In the genomic region with DNA sequence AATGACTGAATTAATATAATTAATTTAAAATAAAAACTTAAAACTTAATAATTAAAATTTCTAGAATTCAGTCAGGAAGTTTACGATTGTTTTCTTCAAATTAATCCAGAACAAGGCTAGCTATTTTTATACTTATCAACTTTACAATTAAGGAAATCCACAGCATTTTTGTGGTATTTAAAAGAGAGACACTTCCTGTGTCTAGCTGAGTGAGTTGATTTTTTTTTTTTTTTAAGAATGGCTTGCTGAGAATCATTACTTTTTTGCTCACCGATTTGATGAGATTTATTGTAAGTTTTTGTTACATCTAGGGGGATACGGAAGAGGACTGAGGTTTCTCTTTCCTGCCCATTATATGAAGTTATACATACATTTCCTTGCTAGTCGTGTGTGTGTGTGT, we compare ENCODE assay signal across 15 mouse cellular contexts. TPM values are rescaled to one million over a fixed set of nuclear protein-coding genes. Genes with fewer than 3 reads are reported as not detected.
DNase-seq lines count a peak whose midpoint lies in the region; ATAC-seq and TF ChIP-seq lines count a peak whose summit lies in the region.
"Had no signal": no experiment of that assay in that cellular context is flagged by ENCODE, and none has a peak within 500 bp of the region (broad histone marks: within the 10 kb centered on the region; RNA-seq: fewer than 3 reads in every experiment).

No protein-coding gene starts in this region.

- H3K27me3 ChIP-seq in heart, embryonic 14.5 days (ENCODE audit: control insufficient read depth, insufficient read depth, low read length), result no peaks in the 10 kb centered on the region
- H3K27me3 ChIP-seq in limb, embryonic 11.5 days (ENCODE audit: control insufficient read depth, insufficient read depth, low read length), result no peaks in the 10 kb centered on the region
- no peaks in the 10 kb centered on the region for H3K27me3 ChIP-seq in limb, embryonic 10.5 days (ENCODE audit: low read depth, poor library complexity, severe bottlenecking)
- no peaks in the 10 kb centered on the region for H3K27me3 ChIP-seq in MEL (ENCODE audit: control insufficient read depth in 1 of 2, insufficient read depth in 2 of 2, low read length in 2 of 2)
- no peaks in the 10 kb centered on the region for H3K27me3 ChIP-seq in liver, embryonic 15.5 days
- H3K27me3 ChIP-seq: heart, embryonic 12.5 days had no signal

- no peaks in the 10 kb centered on the region for H3K36me3 ChIP-seq in heart, embryonic 14.5 days (ENCODE audit: control insufficient read depth, insufficient read depth, low read length)
- H3K36me3 ChIP-seq in limb, embryonic 11.5 days (ENCODE audit: control insufficient read depth, insufficient read depth, low read length), result no peaks in the 10 kb centered on the region
- H3K36me3 ChIP-seq in limb, embryonic 10.5 days, result no peaks in the 10 kb centered on the region
- peaks cover 0 to 18% of the 10 kb centered on the region in 2 experiments; a peak in 2 of 4 replicates for H3K36me3 ChIP-seq in MEL (ENCODE audit: control insufficient read depth in 1 of 2, insufficient read depth in 2 of 2, low read length in 2 of 2)
- H3K36me3 ChIP-seq in liver, embryonic 15.5 days (replicated peaks), result no peaks in the 10 kb centered on the region
- H3K36me3 ChIP-seq: forebrain, embryonic 10.5 days; heart, embryonic 12.5 days had no signal

- no peak for ATAC-seq in heart, embryonic 14.5 days (ENCODE audit: insufficient number of reproducible peaks, insufficient read depth, low FRiP score, low read depth)
- no peak for ATAC-seq in limb, embryonic 11.5 days (ENCODE audit: insufficient number of reproducible peaks, low FRiP score, low TSS enrichment, low read depth)
- no peak for ATAC-seq in liver, embryonic 15.5 days (ENCODE audit: insufficient read depth)
- no peak for ATAC-seq in frontal cortex, adult (ENCODE audit: low TSS enrichment)
- ATAC-seq: activated CD4-positive, CD25-positive, alpha-beta regulatory T cell, adult 4 months had no signal

- no peak overlapping the region for H3K27ac ChIP-seq in heart, embryonic 14.5 days (replicated peaks in 1 of 2; ENCODE audit: control insufficient read depth in 1 of 2, insufficient read depth in 1 of 2, low read depth in 2 of 2, low read length in 2 of 2)
- H3K27ac ChIP-seq in limb, embryonic 11.5 days (replicated peaks; ENCODE audit: low read depth, low read length), result no peak overlapping the region
- H3K27ac ChIP-seq in limb, embryonic 10.5 days, result no peak overlapping the region
- no peak overlapping the region for H3K27ac ChIP-seq in MEL (ENCODE audit: control insufficient read depth, low read depth, low read length)
- no peak overlapping the region for H3K27ac ChIP-seq in liver, embryonic 15.5 days (replicated peaks)
- H3K27ac ChIP-seq: forebrain, embryonic 10.5 days had no signal

- TF ChIP-seq POLR2A in MEL (IDR thresholded peaks at IDR 0.05; ENCODE audit: control insufficient read depth in 1 of 2, insufficient read depth in 1 of 2, low read depth in 1 of 2, low read length in 2 of 2, poor library complexity in 1 of 2), result no peak

- H3K4me1 ChIP-seq in heart, embryonic 14.5 days (ENCODE audit: control insufficient read depth in 2 of 2, insufficient read depth in 2 of 2, low read length in 2 of 2), result peaks cover 0 to 16% of the 10 kb centered on the region in 2 experiments; a peak in 3 of 4 replicates
- H3K4me1 ChIP-seq in limb, embryonic 11.5 days (ENCODE audit: control insufficient read depth, insufficient read depth, low read length), result peaks cover 2% of the 10 kb centered on the region; the same call in 1 of the 2 replicates
- H3K4me1 ChIP-seq in limb, embryonic 10.5 days, result peaks cover 22% of the 10 kb centered on the region
- H3K4me1 ChIP-seq in MEL (ENCODE audit: control insufficient read depth in 1 of 2, insufficient read depth in 2 of 2, low read length in 2 of 2), result peaks cover 9 to 11% of the 10 kb centered on the region in 2 experiments
- H3K4me1 ChIP-seq in liver, embryonic 15.5 days (replicated peaks), result peaks cover 35% of the 10 kb centered on the region

- H3K4me3 ChIP-seq in heart, embryonic 14.5 days (ENCODE audit: control insufficient read depth in 1 of 2, insufficient read depth in 1 of 2, low read depth in 1 of 2, low read length in 2 of 2), result peak overlapping the region in 1 of 2 experiments; percentile 97; a peak in 1 of 4 replicates
- H3K4me3 ChIP-seq in limb, embryonic 11.5 days (ENCODE audit: low read depth, low read length), result no peak overlapping the region
- no peak overlapping the region for H3K4me3 ChIP-seq in limb, embryonic 10.5 days
- no peak overlapping the region for H3K4me3 ChIP-seq in MEL (ENCODE audit: control insufficient read depth in 1 of 2, insufficient read depth in 1 of 2, low read depth in 2 of 2, low read length in 2 of 2)
- H3K4me3 ChIP-seq in liver, embryonic 15.5 days (replicated peaks), result peak overlapping the region; percentile 72; the same call in 1 of the 2 replicates

- peak overlapping the region; percentile 80 for H3K4me2 ChIP-seq in heart, embryonic 14.5 days (ENCODE audit: low read length)
- 0 out of 2 replicates have a peak overlapping the region, but pooled peaks have one; percentile 44 for H3K4me2 ChIP-seq in limb, embryonic 11.5 days (ENCODE audit: low read depth, severe bottlenecking)
- H3K4me2 ChIP-seq in liver, embryonic 15.5 days, result peak overlapping the region; percentile 69

- H3K79me2 ChIP-seq in MEL (ENCODE audit: control insufficient read depth, insufficient read depth, low read length, poor library complexity), result peaks cover 22% of the 10 kb centered on the region

- TF ChIP-seq EP300 in MEL (IDR thresholded peaks at IDR 0.05; ENCODE audit: low read depth in 1 of 2, low read length in 2 of 2), result no peak

- TF ChIP-seq RAD21 in MEL (IDR thresholded peaks at IDR 0.05; ENCODE audit: low read depth, low read length), result no peak

- 77% methylated on average over 4 of the region's 4 CpGs for WGBS in heart, embryonic 14.5 days
- 80% methylated on average over 4 of the region's 4 CpGs for WGBS in limb, embryonic 11.5 days
- 89% methylated on average over 4 of the region's 4 CpGs for WGBS in limb, embryonic 10.5 days
- WGBS in liver, embryonic 15.5 days (ENCODE audit: insufficient replicate concordance), result 55% methylated on average over 4 of the region's 4 CpGs

- TF ChIP-seq CTCF in MEL (IDR thresholded peaks at IDR 0.05 in 2 of 3, conservative IDR thresholded peaks at IDR 0.05 in 1 of 3; ENCODE audit: control insufficient read depth in 1 of 3, insufficient read depth in 1 of 3, low read depth in 2 of 3, low read length in 3 of 3, poor library complexity in 1 of 3, severe bottlenecking in 1 of 3), result no peak

- no peak for DNase-seq in heart, postnatal 10 days
- DNase-seq in limb, embryonic 11.5 days (ENCODE audit: low spot score), result no peak
- DNase-seq in limb, embryonic 10.5 days (ENCODE audit: low spot score), result no peak
- DNase-seq in MEL (ENCODE audit: low read depth, low spot score), result no peak
- DNase-seq in Muller cell, postnatal 12 days (ENCODE audit: inconsistent ontology term), result no peak
- DNase-seq: cerebellum, adult 18-20 months; embryo, embryonic 11 days; spleen, adult 18-20 months had no signal

- H3K9ac ChIP-seq in heart, embryonic 14.5 days (ENCODE audit: low read length), result no peak overlapping the region
- H3K9ac ChIP-seq in limb, embryonic 11.5 days (ENCODE audit: low read length), result no peak overlapping the region
- H3K9ac ChIP-seq in MEL (ENCODE audit: control insufficient read depth, low read depth, low read length, poor library complexity, severe bottlenecking), result no peak overlapping the region
- H3K9ac ChIP-seq in liver, embryonic 15.5 days, result no peak overlapping the region
- H3K9ac ChIP-seq: heart, embryonic 12.5 days had no signal

- intact Hi-C loops in heart, postnatal 10 days (cut with DNase I), result loop anchor here (5.0 kb wide), 1 partner anchor 35 kb away; no protein-coding TSS in a partner anchor

- no peaks in the 10 kb centered on the region for H3K9me3 ChIP-seq in heart, embryonic 14.5 days (ENCODE audit: control insufficient read depth, low read length)
- H3K9me3 ChIP-seq in limb, embryonic 11.5 days (ENCODE audit: control insufficient read depth, low read length), result no peaks in the 10 kb centered on the region
- H3K9me3 ChIP-seq in limb, embryonic 10.5 days (replicated peaks), result no peaks in the 10 kb centered on the region
- no peaks in the 10 kb centered on the region for H3K9me3 ChIP-seq in MEL (replicated peaks; ENCODE audit: insufficient read depth, low read length)
- no peaks in the 10 kb centered on the region for H3K9me3 ChIP-seq in liver, embryonic 15.5 days (replicated peaks)
- H3K9me3 ChIP-seq: forebrain, embryonic 10.5 days; G1E; heart, embryonic 12.5 days had no signal

TF ChIP-seq in MEL, 35 proteins besides CTCF, POLR2A, EP300 and RAD21:
- TF ChIP-seq RCOR1 (IDR thresholded peaks at IDR 0.05; ENCODE audit: low read depth, low read length) (peak; percentile 38; the same call in 1 of the 2 replicates), SIN3A (IDR thresholded peaks at IDR 0.05; ENCODE audit: low read length) (no peak), ZNF384 (IDR thresholded peaks at IDR 0.05; ENCODE audit: low read depth, low read length) (peak; percentile 82)

RNA-seq across cellular contexts. Expression of gene Fgd6, which starts 1.8 kb away (rescaled TPM):
- 2.7 and 3.9 TPM in 2 replicates for polyA plus RNA-seq in heart, embryonic 14.5 days (2014; fragmentation: Nextera tagmentation; extraction: Ambion mirVana)
- 1 to 10 TPM; 5.9 to 6.0 TPM for total RNA-seq in heart, postnatal 10 days (2021)
- 6.5 and 7.2 TPM in 2 replicates for polyA plus RNA-seq in limb, embryonic 11.5 days (2014; fragmentation: Nextera tagmentation; extraction: Ambion mirVana)
- polyA plus RNA-seq in limb, embryonic 10.5 days (2016; fragmentation: Nextera tagmentation; extraction: Ambion mirVana), result 4.0 and 4.5 TPM in 2 replicates
- 1.2 and 1.4 TPM in 2 replicates for total RNA-seq in MEL (2012; rRNA removed)
- polyA plus RNA-seq in MEL (2012; ENCODE audit: insufficient read depth in 1 of 2, insufficient read length in 2 of 2, low read depth in 1 of 2, low replicate concordance in 2 of 2, missing spikeins in 1 of 2), result 1 to 10 TPM in 1 of 2 experiments, not detected in 1; 2.8 TPM
- 2.8 and 3.2 TPM in 2 replicates for polyA plus RNA-seq in liver, embryonic 15.5 days (2015; fragmentation: Nextera tagmentation; extraction: Ambion mirVana)

RNA-seq across cellular contexts. Expression of gene Vezt, which starts 2.0 kb away (rescaled TPM):
- 22.5 and 25.7 TPM in 2 replicates for polyA plus RNA-seq in heart, embryonic 14.5 days (2014; fragmentation: Nextera tagmentation; extraction: Ambion mirVana)
- total RNA-seq in heart, postnatal 10 days (2021), result 10 to 100 TPM; 37.9 to 40.2 TPM
- polyA plus RNA-seq in limb, embryonic 11.5 days (2014; fragmentation: Nextera tagmentation; extraction: Ambion mirVana), result 25.5 and 32.3 TPM in 2 replicates
- 19.9 and 25.9 TPM in 2 replicates for polyA plus RNA-seq in limb, embryonic 10.5 days (2016; fragmentation: Nextera tagmentation; extraction: Ambion mirVana)
- total RNA-seq in MEL (2012; rRNA removed), result 9.5 and 12.6 TPM in 2 replicates
- 10 to 100 TPM in 1 of 2 experiments, not detected in 1; 13.5 TPM for polyA plus RNA-seq in MEL (2012; ENCODE audit: insufficient read depth in 1 of 2, insufficient read length in 2 of 2, low read depth in 1 of 2, low replicate concordance in 2 of 2, missing spikeins in 1 of 2)
- polyA plus RNA-seq in liver, embryonic 15.5 days (2015; fragmentation: Nextera tagmentation; extraction: Ambion mirVana), result 11.8 and 12.9 TPM in 2 replicates
